Mouse (Mus musculus) testis, adult 2 months (tissue): ENCODE measurements around the gene Ncapg2. TPM values are rescaled to one million over a fixed set of nuclear protein-coding genes. Genes with fewer than 3 reads are reported as not detected.

Experiments
- H3K27ac ChIP-seq: fragments of 200-500 bp; 2 replicates; pipeline ENCODE4 v1.5.1; 2012; ENCODE audit warnings: low read depth, low read length; ENCODE audit not compliant: control insufficient read depth, insufficient read depth
- H3K27me3 ChIP-seq: fragments of 200-500 bp; 2 replicates; pipeline ENCODE4 v1.6.1; 2012; ENCODE audit warnings: mild to moderate bottlenecking, low read length, moderate library complexity; ENCODE audit not compliant: control insufficient read depth, insufficient read depth
- H3K36me3 ChIP-seq: fragments of 200-500 bp; 2 replicates; pipeline ENCODE4 v1.6.1; 2012; ENCODE audit warnings: mild to moderate bottlenecking, low read length; ENCODE audit not compliant: control insufficient read depth, insufficient read depth
- H3K4me1 ChIP-seq: fragments of 200-500 bp; 2 replicates; pipeline ENCODE4 v1.6.1; 2012; ENCODE audit warnings: low read length; ENCODE audit not compliant: control insufficient read depth, insufficient read depth
- H3K4me3 ChIP-seq: fragments of 200-500 bp; 2 replicates; pipeline ENCODE4 v1.5.1; 2012; ENCODE audit warnings: low read depth, mild to moderate bottlenecking, low read length, moderate library complexity, mixed read lengths; ENCODE audit not compliant: control insufficient read depth
- CTCF ChIP-seq: fragments of 200-500 bp; IDR thresholded peaks from 2 replicates; pipeline ENCODE4 v1.5.1; 2012; ENCODE audit warnings: low read depth, mild to moderate bottlenecking, inconsistent platforms, low read length, moderate library complexity; ENCODE audit not compliant: control insufficient read depth, insufficient read depth, insufficient replicate concordance
- POLR2A ChIP-seq: fragments of 200-500 bp; IDR thresholded peaks from 2 replicates; pipeline ENCODE4 v1.6.1; 2012; ENCODE audit warnings: low read depth, mild to moderate bottlenecking, inconsistent platforms, low read length, moderate library complexity; ENCODE audit not compliant: control insufficient read depth
- polyA plus RNA-seq: library from polyadenylated mRNA; depleted of rRNA; stranded (reverse); fragments of >200 nt; gene quantifications from 2 replicates; pipeline ENCODE4 v1.2.3, GENCODE M21; 2012; rRNA removed

The Ncapg2 gene
- polyA plus RNA-seq: 7.6 and 9.0 TPM in 2 replicates

- peaks cover 2% of the 10 kb centered on the region; the same call in 1 of the 2 replicates for H3K4me1 ChIP-seq
- peak within 1 kb of the TSS; percentile 94 for H3K4me3 ChIP-seq
- peak within 1 kb of the TSS; percentile 77 for H3K27ac ChIP-seq
- H3K27me3 ChIP-seq: no peaks in the 10 kb centered on the region
- TF ChIP-seq CTCF (no peak), POLR2A (peak; percentile 66)
- no peaks in the 10 kb centered on the region for H3K36me3 ChIP-seq
Measured at GRCm38 (mm10) chr12:116405045-116405835, at the start of gene Ncapg2. Ncapg2 (plus strand) TSS chr12:116405402.

GRCm38 (mm10) chr12:116362091-116362490 is 43.1 kb upstream of the Ncapg2 start:
- no peak for TF ChIP-seq CTCF
- TF ChIP-seq POLR2A: no peak
- Histone ChIP-seq H3K4me1 (no peaks in the 10 kb centered on the region), H3K36me3 (peaks cover 1% of the 10 kb centered on the region; the same call in 1 of the 2 replicates), H3K27ac (no peak overlapping the region), H3K27me3 (no peaks in the 10 kb centered on the region), H3K4me3 (no peak overlapping the region)

- no peaks in the 10 kb centered on the region for H3K4me1 ChIP-seq
- TF ChIP-seq CTCF: no peak
- no peak for TF ChIP-seq POLR2A
- H3K4me3 ChIP-seq: no peak overlapping the region
- H3K27me3 ChIP-seq: no peaks in the 10 kb centered on the region
- peaks cover 1% of the 10 kb centered on the region; the same call in 1 of the 2 replicates for H3K36me3 ChIP-seq
- H3K27ac ChIP-seq: no peak overlapping the region
Measured at GRCm38 (mm10) chr12:116366900-116367299, 38.3 kb upstream of the Ncapg2 start.

- peaks cover 1% of the 10 kb centered on the region; the same call in 1 of the 2 replicates for H3K36me3 ChIP-seq
Measured at GRCm38 (mm10) chr12:116367346-116367745, 37.9 kb upstream of the Ncapg2 start.

GRCm38 (mm10) chr12:116368857-116369256 is 36.3 kb upstream of the Ncapg2 start:
- H3K4me1 ChIP-seq: no peaks in the 10 kb centered on the region
- H3K36me3 ChIP-seq: peaks cover 1% of the 10 kb centered on the region; the same call in 1 of the 2 replicates
- no peaks in the 10 kb centered on the region for H3K27me3 ChIP-seq
- H3K27ac ChIP-seq: no peak overlapping the region
- no peak for TF ChIP-seq CTCF
- TF ChIP-seq POLR2A: no peak
- H3K4me3 ChIP-seq: no peak overlapping the region

More at GRCm38 (mm10) chr12:116367346-116367745, 37.9 kb upstream of the Ncapg2 start:
- H3K4me3 ChIP-seq: no peak overlapping the region
- no peak overlapping the region for H3K27ac ChIP-seq
- H3K4me1 ChIP-seq: no peaks in the 10 kb centered on the region
- no peaks in the 10 kb centered on the region for H3K27me3 ChIP-seq
- no peak for TF ChIP-seq CTCF
- no peak for TF ChIP-seq POLR2A

GRCm38 (mm10) chr12:116383101-116383500 is 22.1 kb upstream of the Ncapg2 start:
- Histone ChIP-seq H3K4me3 (no peak overlapping the region), H3K27me3 (no peaks in the 10 kb centered on the region), H3K36me3 (no peaks in the 10 kb centered on the region), H3K27ac (no peak overlapping the region), H3K4me1 (no peaks in the 10 kb centered on the region)
- TF ChIP-seq CTCF: no peak
- TF ChIP-seq POLR2A: no peak

- TF ChIP-seq CTCF: no peak
- TF ChIP-seq POLR2A: no peak
- Histone ChIP-seq H3K36me3 (no peaks in the 10 kb centered on the region), H3K27me3 (no peaks in the 10 kb centered on the region), H3K4me3 (no peak overlapping the region), H3K27ac (no peak overlapping the region), H3K4me1 (no peaks in the 10 kb centered on the region)
Measured at GRCm38 (mm10) chr12:116383995-116384394, 21.2 kb upstream of the Ncapg2 start.
